Mouse (Mus musculus) ZHBTc4 (cell line): ENCODE results near the gene Rassf3.

Experiments
- DNase-seq: peaks from one replicate; pipeline ENCODE4 v3.0.0-alpha.2; 2011; ENCODE audit warnings: low read depth, low spot score

The Rassf3 gene

GRCm38 (mm10) chr10:121430764-121431540 lies 45.2 kb downstream of the Rassf3 start:
- no peak for DNase-seq

GRCm38 (mm10) chr10:121429981-121430682 lies 46.0 kb downstream of the Rassf3 start:
- no peak for DNase-seq

GRCm38 (mm10) chr10:121429581-121429980 lies 46.6 kb downstream of the Rassf3 start:
- no peak for DNase-seq

GRCm38 (mm10) chr10:121429089-121429488 lies 47.1 kb downstream of the Rassf3 start:
- no peak for DNase-seq

- no peak for DNase-seq
Measured at GRCm38 (mm10) chr10:121428011-121428711, 48.0 kb downstream of the Rassf3 start.

- peak; percentile 85 for DNase-seq
Measured at GRCm38 (mm10) chr10:121427136-121427535, 49.0 kb downstream of the Rassf3 start.

GRCm38 (mm10) chr10:121426458-121427070 lies 49.6 kb downstream of the Rassf3 start:
- DNase-seq, result peak; percentile 53

- no peak for DNase-seq
Measured at GRCm38 (mm10) chr10:121425506-121426025, 50.6 kb downstream of the Rassf3 start.

GRCm38 (mm10) chr10:121425079-121425478 lies 51.1 kb downstream of the Rassf3 start:
- DNase-seq, result no peak

- no peak for DNase-seq
Measured at GRCm38 (mm10) chr10:121424455-121424854, 51.7 kb downstream of the Rassf3 start.

GRCm38 (mm10) chr10:121423541-121424349 lies 52.4 kb downstream of the Rassf3 start:
- DNase-seq, result no peak

- DNase-seq, result no peak
Measured at GRCm38 (mm10) chr10:121422294-121422693, 53.9 kb downstream of the Rassf3 start.

GRCm38 (mm10) chr10:121421657-121422290 lies 54.4 kb downstream of the Rassf3 start:
- DNase-seq, result no peak

GRCm38 (mm10) chr10:121421023-121421422 lies 55.1 kb downstream of the Rassf3 start:
- no peak for DNase-seq

GRCm38 (mm10) chr10:121419640-121420470 lies 56.3 kb downstream of the Rassf3 start:
- DNase-seq, result peak; percentile 75

GRCm38 (mm10) chr10:121418835-121419234 lies 57.3 kb downstream of the Rassf3 start:
- DNase-seq, result no peak

GRCm38 (mm10) chr10:121414127-121414526 lies 62.0 kb downstream of the Rassf3 start:
- no peak for DNase-seq

GRCm38 (mm10) chr10:121412824-121413223 lies 63.3 kb downstream of the Rassf3 start:
- no peak for DNase-seq

- DNase-seq, result no peak
Measured at GRCm38 (mm10) chr10:121411721-121412455, 64.3 kb downstream of the Rassf3 start.
